Comparison of ENCODE assay signal across 20 mouse cellular contexts in the genomic region with DNA sequence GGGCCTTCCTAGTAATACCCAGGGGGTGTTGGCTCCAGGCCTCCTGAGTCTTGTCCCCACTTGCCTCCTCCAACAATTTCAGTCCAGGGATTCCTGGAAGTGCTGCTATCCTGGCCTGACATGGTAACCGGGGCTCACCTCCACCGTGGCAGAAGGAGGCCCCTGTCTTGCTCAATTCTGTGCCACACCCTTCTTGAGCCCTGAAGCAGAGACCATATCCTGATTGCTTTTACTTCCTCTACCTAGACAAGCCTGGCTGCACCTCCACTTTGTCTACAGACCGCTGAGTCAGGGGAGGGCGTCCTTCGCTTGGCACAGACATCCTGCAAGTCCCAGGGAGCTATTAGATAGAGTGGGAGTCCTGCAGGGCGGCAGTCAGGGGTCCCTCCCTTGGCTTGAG. TPM values are rescaled to one million over a fixed set of nuclear protein-coding genes. Genes with fewer than 3 reads are reported as not detected.
A peak's percentile ranks its signal among the peaks of the same experiment; 100 is the strongest.
DNase-seq lines count a peak whose midpoint lies in the region; ATAC-seq and TF ChIP-seq lines count a peak whose summit lies in the region.
"Had no signal": no experiment of that assay in that cellular context is flagged by ENCODE, and none has a peak within 500 bp of the region (broad histone marks: within the 10 kb centered on the region; RNA-seq: fewer than 3 reads in every experiment).

No protein-coding gene starts in this region.

- H3K4me3 ChIP-seq in bone marrow, adult 2 months (replicated peaks; ENCODE audit: control insufficient read depth, low read depth, low read length): peak overlapping the region; percentile 22
- peak overlapping the region; percentile 14 for H3K4me3 ChIP-seq in megakaryocyte, embryonic 14.5 days (replicated peaks)
- H3K4me3 ChIP-seq in stomach, embryonic 16.5 days (replicated peaks; ENCODE audit: low read length): no peak overlapping the region
- no peak overlapping the region for H3K4me3 ChIP-seq in kidney, embryonic 14.5 days (ENCODE audit: low read length)
- H3K4me3 ChIP-seq in hindbrain, embryonic 16.5 days (ENCODE audit: low read length): no peak overlapping the region
- H3K4me3 ChIP-seq: embryonic facial prominence, embryonic 12.5 days; heart, adult 2 months; hindbrain, embryonic 10.5 days; limb, embryonic 13.5 days; lung, embryonic 15.5 days; midbrain, embryonic 10.5 days had no signal

- peak; percentile 61; the same call in 1 of the 2 replicates for ATAC-seq in stomach, embryonic 16.5 days (ENCODE audit: insufficient read depth, low FRiP score)
- ATAC-seq in kidney, embryonic 14.5 days (ENCODE audit: low FRiP score, low TSS enrichment): no peak
- ATAC-seq in hindbrain, embryonic 16.5 days: no peak
- ATAC-seq: forebrain, embryonic 16.5 days had no signal

- H3K27me3 ChIP-seq in megakaryocyte, embryonic 14.5 days (replicated peaks): no peaks in the 10 kb centered on the region
- H3K27me3 ChIP-seq in stomach, embryonic 16.5 days (ENCODE audit: control insufficient read depth, insufficient read depth, low read length): no peaks in the 10 kb centered on the region
- no peaks in the 10 kb centered on the region for H3K27me3 ChIP-seq in kidney, embryonic 14.5 days (ENCODE audit: control insufficient read depth, insufficient read depth, low read length)
- H3K27me3 ChIP-seq in hindbrain, embryonic 16.5 days (replicated peaks; ENCODE audit: control insufficient read depth, insufficient read depth, low read length): no peaks in the 10 kb centered on the region

- DNase-seq in lung, postnatal 36 days: peak; percentile 42
- no peak for DNase-seq in lung, postnatal 10 days
- DNase-seq in frontal cortex, postnatal 14 days (ENCODE audit: low spot score in 2 of 2): no peak
- DNase-seq: adrenal gland, postnatal 36 days; cerebellum, adult 9-10 months; kidney, postnatal 14 days; right cerebral cortex, postnatal 4 days; thymus, postnatal 4 days had no signal

- no peaks in the 10 kb centered on the region for H3K9me3 ChIP-seq in megakaryocyte, embryonic 14.5 days
- H3K9me3 ChIP-seq in stomach, embryonic 16.5 days (replicated peaks; ENCODE audit: control insufficient read depth, low read length): no peaks in the 10 kb centered on the region
- no peaks in the 10 kb centered on the region for H3K9me3 ChIP-seq in kidney, embryonic 14.5 days (ENCODE audit: control insufficient read depth, low read length)
- no peaks in the 10 kb centered on the region for H3K9me3 ChIP-seq in hindbrain, embryonic 16.5 days (ENCODE audit: control insufficient read depth, low read length)
- H3K9me3 ChIP-seq: embryonic facial prominence, embryonic 12.5 days; hindbrain, embryonic 10.5 days; limb, embryonic 13.5 days; lung, embryonic 15.5 days; midbrain, embryonic 10.5 days had no signal

- TF ChIP-seq POLR2A in bone marrow, adult 2 months (IDR thresholded peaks at IDR 0.05; ENCODE audit: borderline replicate concordance, control insufficient read depth, low read depth, low read length): no peak

- no peak overlapping the region for H3K4me2 ChIP-seq in stomach, embryonic 16.5 days (ENCODE audit: low read depth, low read length)
- H3K4me2 ChIP-seq in kidney, embryonic 14.5 days (replicated peaks; ENCODE audit: low read depth, low read length): no peak overlapping the region
- no peak overlapping the region for H3K4me2 ChIP-seq in hindbrain, embryonic 16.5 days (ENCODE audit: low read length)
- H3K4me2 ChIP-seq: embryonic facial prominence, embryonic 12.5 days; limb, embryonic 13.5 days; lung, embryonic 15.5 days had no signal

- H3K27ac ChIP-seq in bone marrow, adult 2 months (ENCODE audit: control insufficient read depth, insufficient read depth, low read depth, low read length, poor library complexity): peak overlapping the region; percentile 86
- H3K27ac ChIP-seq in stomach, embryonic 16.5 days (ENCODE audit: low read length): peak overlapping the region; percentile 36; the same call in 1 of the 2 replicates
- no peak overlapping the region for H3K27ac ChIP-seq in kidney, embryonic 14.5 days (ENCODE audit: low read depth, low read length)
- H3K27ac ChIP-seq in hindbrain, embryonic 16.5 days (ENCODE audit: low read depth, low read length): no peak overlapping the region
- H3K27ac ChIP-seq: embryonic facial prominence, embryonic 12.5 days; heart, adult 2 months; hindbrain, embryonic 10.5 days; limb, embryonic 13.5 days; lung, embryonic 15.5 days; midbrain, embryonic 10.5 days had no signal

- H3K4me1 ChIP-seq in bone marrow, adult 2 months (ENCODE audit: control insufficient read depth, insufficient read depth, low read length): peaks cover 1% of the 10 kb centered on the region
- peaks cover 53% of the 10 kb centered on the region for H3K4me1 ChIP-seq in megakaryocyte, embryonic 14.5 days
- H3K4me1 ChIP-seq in stomach, embryonic 16.5 days (ENCODE audit: control insufficient read depth, insufficient read depth, low read length): peaks cover under 1% of the 10 kb centered on the region
- H3K4me1 ChIP-seq in kidney, embryonic 14.5 days (ENCODE audit: control insufficient read depth, insufficient read depth, low read length): peaks cover 1% of the 10 kb centered on the region; the same call in 1 of the 2 replicates
- peaks cover 4% of the 10 kb centered on the region; the same call in 1 of the 2 replicates for H3K4me1 ChIP-seq in hindbrain, embryonic 16.5 days (ENCODE audit: control insufficient read depth, insufficient read depth, low read depth, low read length)

- no peak overlapping the region for H3K9ac ChIP-seq in stomach, embryonic 16.5 days (ENCODE audit: low read length)
- no peak overlapping the region for H3K9ac ChIP-seq in kidney, embryonic 14.5 days (ENCODE audit: low read depth, low read length)
- no peak overlapping the region for H3K9ac ChIP-seq in hindbrain, embryonic 16.5 days (ENCODE audit: low read depth, low read length)
- H3K9ac ChIP-seq: embryonic facial prominence, embryonic 12.5 days; limb, embryonic 13.5 days; lung, embryonic 15.5 days had no signal

- TF ChIP-seq CTCF in bone marrow, adult 2 months (IDR thresholded peaks at IDR 0.05; ENCODE audit: control insufficient read depth, insufficient read depth, low read length): no peak

- WGBS in bone marrow, adult 2 months: 16% methylated on average over 6 of the region's 6 CpGs
- 59% methylated on average over 6 of the region's 6 CpGs for WGBS in stomach, embryonic 16.5 days
- WGBS in kidney, embryonic 14.5 days: 64% methylated on average over 6 of the region's 6 CpGs
- WGBS in hindbrain, embryonic 16.5 days: 75% methylated on average over 6 of the region's 6 CpGs

- H3K36me3 ChIP-seq in megakaryocyte, embryonic 14.5 days (replicated peaks; ENCODE audit: low read length): peaks cover 38% of the 10 kb centered on the region
- H3K36me3 ChIP-seq in stomach, embryonic 16.5 days (ENCODE audit: control insufficient read depth, insufficient read depth, low read length): no peaks in the 10 kb centered on the region
- no peaks in the 10 kb centered on the region for H3K36me3 ChIP-seq in kidney, embryonic 14.5 days (ENCODE audit: control insufficient read depth, insufficient read depth, low read length)
- H3K36me3 ChIP-seq in hindbrain, embryonic 16.5 days (ENCODE audit: control insufficient read depth, insufficient read depth, low read length): no peaks in the 10 kb centered on the region
- H3K36me3 ChIP-seq: embryonic facial prominence, embryonic 12.5 days; hindbrain, embryonic 10.5 days; limb, embryonic 13.5 days; lung, embryonic 15.5 days; midbrain, embryonic 10.5 days had no signal

RNA-seq across cellular contexts. Expression of a gene that starts 2.7 kb away (rescaled TPM):
- polyA plus RNA-seq in bone marrow, adult 2 months (2011; ENCODE audit: insufficient read depth, insufficient read length, low replicate concordance, missing spikeins): 29.0 and 66.6 TPM in 2 replicates
- polyA plus RNA-seq in megakaryocyte, embryonic 14.5 days (2012; ENCODE audit: insufficient read depth, low replicate concordance): 22.9 and 55.2 TPM in 2 replicates
- polyA plus RNA-seq in stomach, embryonic 16.5 days (2015; fragmentation: Nextera tagmentation; extraction: Ambion mirVana): 1.1 and 1.3 TPM in 2 replicates
- polyA plus RNA-seq in kidney, embryonic 14.5 days (2014; fragmentation: Nextera tagmentation; extraction: Ambion mirVana): 0.30 and 0.51 TPM in 2 replicates
- 0.80 and 0.85 TPM in 2 replicates for polyA plus RNA-seq in hindbrain, embryonic 16.5 days (2015; fragmentation: Nextera tagmentation; extraction: Ambion mirVana)

RNA-seq across cellular contexts. Expression of a gene that starts 20.3 kb away (rescaled TPM):
- polyA plus RNA-seq in bone marrow, adult 2 months (2011; ENCODE audit: insufficient read depth, insufficient read length, low replicate concordance, missing spikeins): 4.7 and 5.5 TPM in 2 replicates
- 32.8 and 44.2 TPM in 2 replicates for polyA plus RNA-seq in megakaryocyte, embryonic 14.5 days (2012; ENCODE audit: insufficient read depth, low replicate concordance)
- polyA plus RNA-seq in stomach, embryonic 16.5 days (2015; fragmentation: Nextera tagmentation; extraction: Ambion mirVana): 35.5 and 39.6 TPM in 2 replicates
- polyA plus RNA-seq in kidney, embryonic 14.5 days (2014; fragmentation: Nextera tagmentation; extraction: Ambion mirVana): 11.8 and 15.1 TPM in 2 replicates
- polyA plus RNA-seq in hindbrain, embryonic 16.5 days (2015; fragmentation: Nextera tagmentation; extraction: Ambion mirVana): 17.3 and 17.4 TPM in 2 replicates

RNA-seq across cellular contexts. Expression of a gene that starts 48.8 kb away (rescaled TPM):
- polyA plus RNA-seq in bone marrow, adult 2 months (2011; ENCODE audit: insufficient read depth, insufficient read length, low replicate concordance, missing spikeins): 28.6 and 37.9 TPM in 2 replicates
- 107 and 147 TPM in 2 replicates for polyA plus RNA-seq in megakaryocyte, embryonic 14.5 days (2012; ENCODE audit: insufficient read depth, low replicate concordance)
- 111 and 122 TPM in 2 replicates for polyA plus RNA-seq in stomach, embryonic 16.5 days (2015; fragmentation: Nextera tagmentation; extraction: Ambion mirVana)
- 164 and 181 TPM in 2 replicates for polyA plus RNA-seq in kidney, embryonic 14.5 days (2014; fragmentation: Nextera tagmentation; extraction: Ambion mirVana)
- polyA plus RNA-seq in hindbrain, embryonic 16.5 days (2015; fragmentation: Nextera tagmentation; extraction: Ambion mirVana): 93.9 and 101 TPM in 2 replicates

RNA-seq across cellular contexts. Expression of a gene that starts 49.2 kb away (rescaled TPM):
- 181 and 324 TPM in 2 replicates for polyA plus RNA-seq in bone marrow, adult 2 months (2011; ENCODE audit: insufficient read depth, insufficient read length, low replicate concordance, missing spikeins)
- polyA plus RNA-seq in megakaryocyte, embryonic 14.5 days (2012; ENCODE audit: insufficient read depth, low replicate concordance): 209 and 955 TPM in 2 replicates
- polyA plus RNA-seq in stomach, embryonic 16.5 days (2015; fragmentation: Nextera tagmentation; extraction: Ambion mirVana): 291 and 307 TPM in 2 replicates
- 177 and 235 TPM in 2 replicates for polyA plus RNA-seq in kidney, embryonic 14.5 days (2014; fragmentation: Nextera tagmentation; extraction: Ambion mirVana)
- polyA plus RNA-seq in hindbrain, embryonic 16.5 days (2015; fragmentation: Nextera tagmentation; extraction: Ambion mirVana): 408 and 532 TPM in 2 replicates

Comparison
In these comparisons a context has a peak if more than half of its experiments do, and no peak if none do; other contexts are left out.
1. H3K27ac ChIP-seq: peak in bone marrow, adult 2 months (single experiment) and stomach, embryonic 16.5 days (single experiment); none in kidney, embryonic 14.5 days (single experiment) and hindbrain, embryonic 16.5 days (single experiment).
2. H3K4me3 ChIP-seq: peak in bone marrow, adult 2 months (single experiment) and megakaryocyte, embryonic 14.5 days (single experiment); none in stomach, embryonic 16.5 days (single experiment), kidney, embryonic 14.5 days (single experiment) and hindbrain, embryonic 16.5 days (single experiment).
3. RNA of a gene that starts 2.7 kb away (polyA plus RNA-seq): 29.0 to 66.6 TPM in bone marrow, adult 2 months and 22.9 to 55.2 TPM in megakaryocyte, embryonic 14.5 days; 1.1 to 1.3 TPM in stomach, embryonic 16.5 days, 0.80 to 0.85 TPM in hindbrain, embryonic 16.5 days and 0.30 to 0.51 TPM in kidney, embryonic 14.5 days; every median in the first group is over 10 times any median in the second.